ENCODE assay signal across 32 mouse cellular contexts in the genomic region with DNA sequence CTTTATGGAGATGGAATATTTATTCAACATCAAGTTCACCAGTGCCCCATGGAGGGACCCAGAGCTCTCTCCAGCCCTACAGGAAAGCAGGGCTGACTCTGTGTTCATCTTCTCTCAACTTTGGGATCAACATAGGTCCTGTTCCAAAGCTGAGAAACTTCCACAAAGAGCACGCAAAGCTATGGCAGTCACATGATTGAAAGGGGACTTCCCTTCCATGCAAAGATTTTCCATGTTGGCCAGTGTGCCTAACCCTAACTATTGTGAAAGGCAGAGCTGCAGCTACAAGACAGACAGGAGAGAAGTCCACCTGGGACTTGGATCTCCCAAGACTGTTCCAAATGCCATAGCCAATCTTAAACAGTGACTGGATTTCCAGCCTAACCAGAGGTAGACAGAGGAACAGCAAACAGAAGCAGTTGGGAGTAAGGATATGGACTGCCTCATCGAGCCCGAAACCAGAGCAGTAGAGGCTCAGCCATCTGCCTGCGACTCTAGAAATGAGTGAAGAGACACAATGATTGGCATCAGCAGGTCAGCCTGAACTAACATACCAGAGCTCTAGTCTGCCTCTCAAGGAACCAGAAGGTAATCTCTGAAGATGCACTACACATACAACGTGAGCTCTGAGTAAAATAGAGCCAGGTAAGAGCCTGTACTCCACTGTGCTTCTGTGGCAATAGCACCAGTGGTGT.
"Had no signal": no experiment of that assay in that cellular context is flagged by ENCODE, and none has a peak within 500 bp of the region (broad histone marks: within the 10 kb centered on the region; RNA-seq: fewer than 3 reads in every experiment).

No protein-coding gene starts in this region.

- H3K9me3 ChIP-seq: limb, embryonic 10.5 days; limb, embryonic 12.5 days; limb, embryonic 13.5 days; limb, embryonic 15.5 days; liver, embryonic 12.5 days; liver, embryonic 13.5 days; liver, embryonic 15.5 days; lung, embryonic 15.5 days; megakaryocyte, embryonic 14.5 days; midbrain, embryonic 10.5 days; midbrain, embryonic 12.5 days; midbrain, embryonic 13.5 days; midbrain, embryonic 15.5 days; neural tube, embryonic 12.5 days had no signal

- H3K9ac ChIP-seq: limb, embryonic 12.5 days; limb, embryonic 13.5 days; limb, embryonic 15.5 days; liver, embryonic 12.5 days; liver, embryonic 13.5 days; liver, embryonic 14.5 days; liver, embryonic 15.5 days; liver, postnatal 0 days; lung, embryonic 14.5 days; lung, embryonic 15.5 days; midbrain, embryonic 12.5 days; midbrain, embryonic 13.5 days; midbrain, embryonic 15.5 days; neural tube, embryonic 12.5 days had no signal

- H3K27me3 ChIP-seq: limb, embryonic 12.5 days; limb, embryonic 13.5 days; limb, embryonic 15.5 days; liver, embryonic 12.5 days; liver, embryonic 13.5 days; liver, embryonic 15.5 days; lung, embryonic 15.5 days; megakaryocyte, embryonic 14.5 days; midbrain, embryonic 12.5 days; midbrain, embryonic 13.5 days; midbrain, embryonic 15.5 days; neural tube, embryonic 12.5 days had no signal

- DNase-seq: left cerebral cortex, postnatal 4 days; liver; liver, embryonic 13.5 days; liver, postnatal 0 days; lung, adult 18-20 months; lung, adult 2 months; lung, embryonic 14.5 days; lung, postnatal 10 days; lung, postnatal 14 days; lung, postnatal 36 days; lung, postnatal 4 days; midbrain, embryonic 14.5 days had no signal

- H3K4me3 ChIP-seq: limb, embryonic 10.5 days; limb, embryonic 12.5 days; limb, embryonic 13.5 days; limb, embryonic 15.5 days; liver, embryonic 12.5 days; liver, embryonic 13.5 days; liver, embryonic 15.5 days; lung, embryonic 15.5 days; megakaryocyte, embryonic 14.5 days; midbrain, embryonic 10.5 days; midbrain, embryonic 12.5 days; midbrain, embryonic 13.5 days; midbrain, embryonic 15.5 days; myocyte; neural tube, embryonic 12.5 days had no signal

- H3K4me2 ChIP-seq: limb, embryonic 12.5 days; limb, embryonic 13.5 days; limb, embryonic 15.5 days; liver, embryonic 11.5 days; liver, embryonic 12.5 days; liver, embryonic 13.5 days; liver, embryonic 15.5 days; lung, embryonic 14.5 days; lung, embryonic 15.5 days; midbrain, embryonic 11.5 days; midbrain, embryonic 12.5 days; midbrain, embryonic 13.5 days; midbrain, embryonic 15.5 days; neural tube, embryonic 12.5 days had no signal

- H3K36me3 ChIP-seq: limb, embryonic 10.5 days; limb, embryonic 12.5 days; limb, embryonic 13.5 days; limb, embryonic 15.5 days; liver, embryonic 12.5 days; liver, embryonic 13.5 days; liver, embryonic 15.5 days; lung, embryonic 15.5 days had no signal

- H3K27ac ChIP-seq: limb, embryonic 10.5 days; limb, embryonic 12.5 days; limb, embryonic 13.5 days; limb, embryonic 15.5 days; liver, embryonic 12.5 days; liver, embryonic 13.5 days; liver, embryonic 14.5 days; liver, embryonic 15.5 days; lung, embryonic 15.5 days; macrophage; midbrain, embryonic 10.5 days; midbrain, embryonic 12.5 days; midbrain, embryonic 13.5 days; midbrain, embryonic 15.5 days; neural tube, embryonic 12.5 days had no signal

- ATAC-seq: liver, embryonic 12.5 days; liver, postnatal 0 days; lung, postnatal 0 days; midbrain, embryonic 13.5 days; midbrain, embryonic 15.5 days; midbrain, embryonic 16.5 days had no signal

- H3K4me1 ChIP-seq: liver, embryonic 12.5 days; liver, embryonic 13.5 days; liver, embryonic 15.5 days; lung, embryonic 15.5 days; megakaryocyte, embryonic 14.5 days; midbrain, embryonic 10.5 days; midbrain, embryonic 13.5 days; midbrain, embryonic 15.5 days; neural tube, embryonic 12.5 days had no signal
